Mouse (Mus musculus) urinary bladder, adult 18-20 months (tissue): Measurements from ENCODE around the gene Eml3.
A peak's percentile ranks its signal among the peaks of the same experiment; 100 is the strongest.

Experiments used
- DNase-seq, 2 experiments: peaks; one replicate each; pipeline ENCODE4 v3.0.0; 2022; ENCODE audit warnings: low spot score in 2 of 2, mixed read lengths in 2 of 2

Eml3 gene

GRCm38 (mm10) chr19:8914212-8914611 lies 15.1 kb upstream of the Eml3 start:
- no peak for DNase-seq

DNA sequence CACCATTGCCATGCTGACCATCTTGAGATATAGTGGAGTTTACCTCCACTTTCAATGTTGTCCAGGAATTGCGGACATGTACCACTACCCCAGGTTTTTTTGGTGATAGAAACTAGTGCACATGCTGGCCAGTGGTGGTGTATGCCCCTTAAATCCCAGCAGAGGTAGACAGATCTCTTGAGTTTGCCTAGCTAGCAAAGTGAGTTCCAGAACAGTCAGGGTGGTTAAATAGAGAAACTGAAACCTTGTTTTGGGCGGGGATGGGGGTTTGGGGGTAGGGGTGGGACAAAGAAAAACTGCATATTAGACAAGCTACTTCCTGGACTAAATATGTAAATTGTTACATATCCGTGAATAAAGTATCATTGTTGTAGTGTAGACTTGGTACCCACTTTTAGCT lies 10.4 kb upstream of the Eml3 start:
- DNase-seq: no peak

DNA sequence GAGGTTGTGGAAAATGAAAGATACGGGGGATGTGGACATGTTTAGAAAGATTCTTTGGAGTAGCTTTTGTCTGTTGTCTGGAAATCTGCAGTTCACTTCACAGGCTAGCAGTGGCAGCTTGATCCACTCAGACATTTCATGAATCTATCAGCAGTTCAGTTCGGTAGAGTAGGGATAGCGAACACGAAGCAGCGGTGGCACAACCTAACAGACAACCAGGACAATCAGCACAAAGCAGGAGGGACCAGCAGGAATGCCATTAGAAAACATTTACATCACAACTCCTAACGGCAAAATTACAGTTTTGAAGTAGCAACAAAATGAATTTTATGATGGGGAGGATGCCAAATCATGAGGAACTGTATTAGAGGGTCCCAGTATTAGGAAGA lies 9.7 kb upstream of the Eml3 start:
- no peak for DNase-seq

DNA sequence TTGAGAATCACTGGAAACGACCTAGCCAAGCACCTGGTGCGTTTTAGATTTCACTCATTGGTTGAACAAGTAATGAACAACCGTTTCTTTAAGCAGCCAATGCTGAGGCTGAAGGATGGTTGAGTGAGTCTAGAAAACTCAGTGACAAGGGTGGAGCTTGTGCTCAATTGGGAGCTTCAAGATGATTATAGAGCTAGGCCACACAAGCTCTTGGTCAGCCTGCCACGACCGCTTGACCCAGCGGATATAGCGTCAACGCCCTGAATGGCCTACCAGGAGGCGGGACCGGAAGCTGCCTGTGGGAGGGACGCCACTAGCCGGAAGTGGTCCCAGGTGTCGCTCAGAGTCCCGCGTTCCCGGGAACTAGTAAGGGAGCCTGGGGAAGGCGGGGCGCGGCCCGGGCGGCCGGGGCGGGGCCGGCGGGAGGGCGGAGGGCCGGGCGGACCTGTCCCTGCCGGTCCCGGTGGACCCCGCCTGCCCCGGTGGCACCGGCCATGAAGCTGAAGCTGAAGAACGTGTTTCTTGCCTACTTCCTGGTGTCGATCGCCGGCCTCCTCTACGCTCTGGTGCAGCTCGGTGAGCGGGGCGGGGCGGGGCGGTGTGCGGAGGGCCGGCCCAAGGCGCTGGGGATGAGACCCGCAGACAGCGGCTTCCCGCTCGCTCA lies 9.1 kb upstream of the Eml3 start, which contains the start of gene B3gat3:
TSS of gene B3gat3 (plus strand) at position 302 of the 664 bp plus-strand sequence.
- DNase-seq: peak; percentile 94 to 96

DNA sequence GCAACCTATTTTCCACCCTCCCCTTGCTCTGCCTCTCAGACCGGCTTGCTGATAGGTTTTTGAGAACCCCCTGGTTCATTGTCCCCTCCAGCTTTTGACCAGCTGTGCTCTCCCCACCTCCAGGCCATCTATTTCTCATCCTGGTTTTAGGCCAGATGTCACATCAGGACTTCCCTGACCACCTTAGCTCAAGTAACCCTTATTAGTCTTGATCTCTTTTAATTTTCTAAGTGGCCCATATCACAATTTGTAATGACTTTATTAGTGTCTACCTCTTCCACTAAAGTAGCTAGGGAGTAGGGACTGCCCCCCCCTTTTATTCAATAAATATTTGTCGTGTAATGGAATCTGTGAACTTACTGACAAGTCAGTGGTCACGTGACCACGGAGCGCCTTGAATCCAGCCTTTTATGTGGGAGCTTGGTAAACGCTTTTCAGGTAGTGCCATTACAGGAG lies 8.5 kb upstream of the Eml3 start:
- no peak for DNase-seq

DNA sequence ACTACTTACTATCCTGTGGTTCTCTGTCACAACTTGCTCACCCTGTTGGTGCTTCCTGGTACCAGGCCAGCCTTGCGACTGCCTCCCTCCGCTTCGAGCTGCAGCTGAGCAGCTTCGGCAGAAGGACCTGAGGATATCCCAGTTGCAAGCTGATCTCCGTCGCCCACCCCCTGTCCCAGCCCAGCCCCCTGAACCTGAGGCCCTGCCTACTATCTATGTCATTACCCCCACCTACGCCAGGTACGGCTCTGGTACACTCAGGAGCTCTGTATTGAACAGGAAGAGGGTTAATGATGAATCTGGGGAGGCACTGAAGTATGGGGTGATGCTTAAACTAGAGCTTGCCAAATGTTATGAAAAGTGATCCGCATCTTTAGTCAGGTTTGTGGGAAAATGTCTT lies 7.6 kb upstream of the Eml3 start:
- DNase-seq: no peak

- no peak for DNase-seq
Observed at GRCm38 (mm10) chr19:8926766-8927165, 2.6 kb upstream of the Eml3 start.

GRCm38 (mm10) chr19:8927891-8928525 lies 1.3 kb upstream of the Eml3 start:
- DNase-seq: no peak

- no peak for DNase-seq
Observed at GRCm38 (mm10) chr19:8928689-8929223, 596 bp upstream of the Eml3 start.

DNA sequence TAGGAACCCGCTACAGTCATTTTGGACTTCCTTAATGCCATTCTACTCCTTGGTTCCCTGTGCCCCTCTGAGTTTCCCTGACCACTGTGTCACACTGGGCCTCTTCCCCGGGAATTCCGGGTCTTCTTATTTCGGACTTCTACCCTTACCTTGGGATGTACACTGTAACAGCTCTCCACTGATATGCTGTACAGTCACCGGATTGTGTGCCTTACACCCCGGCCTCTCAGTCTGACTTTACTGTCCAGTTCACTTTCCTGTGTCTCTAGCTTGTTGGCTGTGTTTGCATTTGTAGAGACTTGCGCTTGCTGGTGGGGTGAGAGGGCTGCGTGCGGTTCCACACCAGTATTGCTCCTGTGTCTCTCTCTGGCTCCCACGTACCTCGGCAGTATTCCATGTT lies 765 bp downstream of the Eml3 start:
- DNase-seq: no peak

DNA sequence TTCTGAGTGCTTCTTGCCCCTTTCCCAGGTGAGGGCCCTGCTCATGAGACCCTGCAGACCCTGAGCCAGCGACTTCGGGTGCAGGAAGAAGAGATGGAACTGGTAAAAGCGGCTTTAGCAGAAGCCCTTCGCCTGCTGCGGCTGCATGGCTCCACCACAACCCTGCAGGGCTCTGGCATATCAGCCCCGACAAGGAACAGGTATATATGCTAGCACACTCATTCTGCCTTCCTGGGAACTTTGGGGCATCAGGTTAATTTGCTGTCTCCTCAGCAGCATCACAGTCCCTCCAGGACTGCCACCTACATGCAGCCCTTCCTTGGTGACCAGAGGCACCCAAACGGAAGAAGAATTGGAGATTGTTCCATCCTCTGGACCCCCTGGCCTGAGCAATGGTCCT lies 1.4 kb downstream of the Eml3 start:
- DNase-seq: no peak

DNA sequence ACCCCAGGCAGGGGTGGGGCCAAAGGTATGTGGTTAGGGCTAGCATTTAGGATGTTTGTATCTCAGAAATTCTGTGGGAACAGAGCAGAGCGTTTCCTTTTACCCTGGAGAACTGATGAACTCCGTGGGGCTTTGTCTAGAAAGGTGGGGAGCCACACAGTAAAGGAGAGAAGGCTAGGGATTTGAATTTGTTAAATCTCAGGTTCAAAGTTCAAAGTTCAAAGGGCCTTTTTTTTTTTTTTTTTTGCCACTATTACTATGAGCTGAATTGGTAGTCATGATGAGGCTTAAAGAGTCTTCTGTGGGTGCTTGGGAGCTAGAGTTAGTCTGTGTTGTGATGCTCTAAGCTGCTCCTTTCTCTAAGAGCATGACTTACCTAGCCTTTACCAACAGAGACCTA lies 7.4 kb downstream of the Eml3 start:
- DNase-seq: no peak

DNA sequence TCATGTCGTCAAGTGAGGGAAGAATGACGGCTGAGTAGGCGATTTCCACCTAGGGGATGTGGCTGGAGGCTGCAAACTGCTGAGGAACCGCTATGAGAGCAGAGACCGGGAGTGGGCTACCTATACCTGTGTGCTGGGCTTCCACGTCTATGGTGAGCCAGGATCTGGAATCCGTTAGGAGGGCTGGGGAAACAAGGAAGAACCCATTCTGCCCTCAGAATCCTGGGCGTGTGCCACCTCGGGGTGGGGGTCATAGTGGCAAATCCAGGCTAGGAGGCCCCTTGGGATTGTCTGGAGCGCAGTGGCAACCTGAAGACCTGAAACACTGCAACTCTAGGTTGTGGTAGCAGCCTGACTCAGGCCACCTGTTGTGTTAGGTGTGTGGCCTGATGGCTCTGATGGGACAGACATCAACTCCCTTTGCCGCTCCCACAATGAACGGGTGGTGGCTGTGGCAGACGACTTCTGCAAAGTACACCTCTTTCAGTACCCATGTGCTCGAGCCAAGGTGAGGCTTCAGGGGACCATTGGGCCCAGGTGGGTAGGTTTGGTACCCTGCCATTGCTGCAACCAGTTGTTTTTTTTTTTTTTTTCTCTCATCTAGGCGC lies 11.3 kb downstream of the Eml3 start:
- DNase-seq: no peak

DNA sequence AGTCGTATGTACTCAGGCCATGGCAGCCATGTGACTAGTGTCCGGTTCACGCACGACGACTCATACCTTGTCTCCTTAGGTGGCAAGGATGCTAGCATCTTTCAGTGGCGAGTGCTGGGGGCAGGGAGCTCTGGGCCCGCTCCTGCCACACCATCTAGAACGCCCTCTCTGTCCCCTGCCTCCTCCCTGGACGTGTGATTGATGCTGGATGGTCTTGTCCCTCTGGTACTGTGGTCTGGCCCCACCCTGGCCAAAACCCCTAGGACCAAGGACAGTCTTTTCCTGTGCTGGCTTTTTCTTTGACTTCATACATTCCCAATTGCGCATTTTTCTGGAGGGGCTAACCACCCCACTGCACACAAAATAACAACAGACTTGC lies 11.8 kb downstream of the Eml3 start:
- no peak for DNase-seq

- peak; percentile 94 to 95 for DNase-seq
Observed at GRCm38 (mm10) chr19:8941515-8942217, 12.3 kb downstream of the Eml3 start, which contains the start of gene Mta2. Gene Mta2, plus strand, starts transcription at chr19:8941875.

DNA sequence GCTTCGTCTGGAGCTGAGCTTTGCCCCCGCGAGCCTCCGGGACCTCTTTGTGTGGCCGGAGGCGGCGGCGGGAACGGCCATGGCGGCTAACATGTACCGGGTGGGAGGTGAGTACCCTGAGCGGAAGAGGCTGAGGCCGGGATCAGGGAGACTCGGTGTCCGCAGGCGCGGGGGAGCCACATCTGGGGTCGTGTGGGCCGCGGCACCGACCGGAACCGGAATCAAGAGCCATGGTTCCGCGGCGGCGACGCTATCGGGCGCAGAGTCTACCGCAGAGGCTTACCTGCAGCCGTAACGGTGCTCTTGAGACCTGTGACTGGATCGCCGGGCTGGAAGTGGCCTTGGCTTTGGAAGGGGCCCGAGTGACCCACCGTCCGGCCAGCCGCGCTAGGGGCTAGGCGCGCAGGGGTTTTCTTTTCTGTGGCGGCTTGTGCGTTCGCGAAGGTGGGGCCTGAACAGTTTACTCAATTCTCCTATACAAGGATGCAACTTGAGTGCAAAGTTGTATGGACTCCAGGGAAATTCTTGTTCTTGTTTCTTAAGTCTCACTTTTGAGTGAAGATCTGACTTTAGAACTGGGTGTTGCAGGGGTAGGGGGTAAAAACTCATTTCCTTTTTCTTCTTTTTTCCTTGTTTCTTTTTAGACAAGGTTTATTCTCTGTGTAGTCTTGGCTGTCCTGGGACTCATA lies 13.1 kb downstream of the Eml3 start:
- peak in 1 of 2 experiments; percentile 43 for DNase-seq

DNA sequence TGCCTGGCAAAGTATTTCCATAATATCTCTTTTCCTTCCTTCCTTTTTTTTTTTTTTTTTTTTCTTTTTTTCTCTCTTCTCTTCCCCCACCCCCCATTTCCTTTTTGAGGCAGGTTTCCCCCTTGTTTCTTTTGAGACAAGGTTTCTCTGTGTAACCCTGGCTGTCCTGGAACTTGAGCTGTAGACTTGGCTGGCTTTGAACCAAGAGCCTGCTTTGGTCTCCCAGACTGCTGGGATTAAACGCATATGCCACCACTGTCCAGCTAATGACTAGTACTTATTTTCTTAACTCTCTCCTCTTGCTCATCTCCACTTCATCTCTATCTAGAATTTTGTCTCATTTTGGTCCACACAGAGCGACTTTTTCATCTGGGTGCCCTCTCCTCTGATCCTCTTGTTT lies 13.7 kb downstream of the Eml3 start:
- DNase-seq: no peak

DNA sequence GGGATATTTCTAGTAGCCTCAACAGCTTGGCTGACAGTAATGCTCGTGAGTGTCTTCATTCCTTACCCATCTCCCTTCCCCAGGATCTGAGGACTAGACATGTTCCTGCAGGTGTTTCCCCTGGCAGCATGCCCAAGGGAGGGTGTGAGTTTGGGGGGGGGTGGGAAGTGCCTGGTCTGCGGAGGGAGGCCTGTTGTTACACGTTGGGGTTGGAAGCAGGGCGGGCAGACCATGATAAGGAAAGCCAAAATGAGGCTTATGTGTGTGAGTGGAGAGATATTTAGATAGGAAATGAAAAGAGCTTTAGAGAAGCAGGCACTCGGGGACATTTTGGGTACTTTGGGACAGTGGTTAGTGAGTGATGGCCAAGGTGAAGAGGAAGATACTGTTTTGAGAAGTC lies 14.7 kb downstream of the Eml3 start:
- no peak for DNase-seq

DNA sequence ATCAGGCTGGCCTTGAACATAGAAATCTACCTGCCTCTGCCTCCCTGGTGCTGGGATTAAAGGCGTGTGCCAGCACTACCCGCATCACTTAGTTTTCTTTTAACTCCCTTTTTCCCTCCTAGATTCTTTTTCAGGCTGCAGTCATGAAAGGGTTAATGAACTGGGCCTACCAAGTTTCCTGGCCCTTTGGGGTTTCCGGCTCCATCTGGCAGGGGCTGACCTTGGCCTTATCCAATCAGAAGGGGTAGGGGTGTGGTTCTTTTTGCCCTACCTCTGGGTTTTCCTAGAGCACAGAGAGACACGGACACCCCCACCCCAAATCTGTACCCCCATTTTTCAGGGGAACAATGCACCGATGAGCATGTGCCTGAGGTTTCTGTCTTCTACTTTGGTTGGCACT lies 15.4 kb downstream of the Eml3 start:
- DNase-seq: no peak

GRCm38 (mm10) chr19:8945251-8945650 lies 15.9 kb downstream of the Eml3 start:
- DNase-seq: no peak

DNA sequence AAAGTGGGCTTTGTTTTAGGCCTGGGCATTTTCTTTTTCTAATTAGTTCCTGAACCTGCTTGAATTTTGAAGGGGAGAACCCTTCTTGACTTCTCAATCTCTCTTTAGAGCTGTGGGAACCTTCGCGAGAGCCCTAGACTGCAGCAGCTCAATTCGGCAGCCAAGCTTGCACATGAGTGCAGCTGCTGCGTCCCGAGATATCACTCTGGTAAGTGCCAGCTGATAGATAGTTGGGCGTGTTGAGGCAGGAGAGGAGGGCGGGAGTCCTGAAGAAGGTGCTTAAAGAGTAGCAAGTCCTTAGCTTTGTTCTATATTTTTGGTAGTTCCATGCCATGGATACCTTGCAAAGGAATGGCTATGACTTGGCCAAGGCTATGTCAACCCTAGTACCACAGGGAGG lies 17.6 kb downstream of the Eml3 start:
- no peak for DNase-seq

- no peak for DNase-seq
Observed at GRCm38 (mm10) chr19:8950190-8950589, 20.8 kb downstream of the Eml3 start.
